Mouse (Mus musculus): ENCODE measurements around the gene Katna1. TPM values are rescaled to one million over a fixed set of nuclear protein-coding genes. Genes with fewer than 3 reads are reported as not detected.

Gene Katna1
- polyA plus RNA-seq, 1 experiment from 2014 or later, result 26.2 TPM

DNA sequence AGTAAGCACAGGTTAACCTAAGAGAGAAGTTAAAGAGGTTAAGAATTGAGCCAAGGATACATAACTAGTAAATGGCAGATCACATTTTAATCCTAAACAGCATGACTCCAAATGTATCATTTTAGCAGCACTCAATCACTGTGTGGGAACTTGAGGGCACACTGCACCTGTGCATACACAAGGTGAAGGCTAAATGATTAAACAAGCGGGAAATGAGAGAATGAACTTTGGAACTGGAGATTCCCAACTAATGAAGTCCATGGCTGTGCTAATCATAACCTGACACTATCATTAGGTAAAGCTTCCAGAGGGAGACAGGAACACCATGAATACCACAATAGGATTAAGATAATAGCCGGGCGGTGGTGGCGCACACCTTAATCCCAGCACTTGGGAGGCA is 46.5 kb downstream of the Katna1 start:
- Histone ChIP-seq H3K9me3 (ENCODE audit: control insufficient read depth, low read length) (no peaks in the 10 kb centered on the region), H3K27me3 (replicated peaks; ENCODE audit: control insufficient read depth, insufficient read depth, low read length) (no peaks in the 10 kb centered on the region), H3K4me3 (ENCODE audit: low read length) (no peak overlapping the region), H3K9ac (ENCODE audit: low read depth, low read length) (no peak overlapping the region), H3K36me3 (ENCODE audit: control insufficient read depth, insufficient read depth, low read length) (peaks cover 42% of the 10 kb centered on the region), H3K27ac (ENCODE audit: low read depth, low read length) (no peak overlapping the region), H3K4me2 (ENCODE audit: low read length) (no peak overlapping the region), H3K4me1 (ENCODE audit: control insufficient read depth, insufficient read depth, low read depth, low read length) (no peaks in the 10 kb centered on the region)
- no peak for ATAC-seq
- WGBS, result 95% methylated on average over 4 of the region's 4 CpGs

- Histone ChIP-seq H3K4me3 (ENCODE audit: low read length) (no peak overlapping the region), H3K36me3 (ENCODE audit: control insufficient read depth, insufficient read depth, low read length) (peaks cover 39% of the 10 kb centered on the region), H3K4me2 (ENCODE audit: low read length) (no peak overlapping the region), H3K27ac (ENCODE audit: low read depth, low read length) (no peak overlapping the region), H3K9ac (ENCODE audit: low read depth, low read length) (no peak overlapping the region), H3K9me3 (ENCODE audit: control insufficient read depth, low read length) (no peaks in the 10 kb centered on the region), H3K27me3 (replicated peaks; ENCODE audit: control insufficient read depth, insufficient read depth, low read length) (no peaks in the 10 kb centered on the region), H3K4me1 (ENCODE audit: control insufficient read depth, insufficient read depth, low read depth, low read length) (no peaks in the 10 kb centered on the region)
- ATAC-seq, result no peak
- 90% methylated on average over 1 of the region's 1 CpGs for WGBS
Observed at GRCm38 (mm10) chr10:7772769-7773168, 47.0 kb downstream of the Katna1 start.

GRCm38 (mm10) chr10:7775421-7775820 is 49.6 kb downstream of the Katna1 start:
- H3K4me2 ChIP-seq (ENCODE audit: low read length), result no peak overlapping the region
- ATAC-seq, result no peak
- H3K4me3 ChIP-seq (ENCODE audit: low read length), result no peak overlapping the region
- 94% methylated on average over 8 of the region's 8 CpGs for WGBS
- H3K9me3 ChIP-seq (ENCODE audit: control insufficient read depth, low read length), result no peaks in the 10 kb centered on the region
- H3K27me3 ChIP-seq (replicated peaks; ENCODE audit: control insufficient read depth, insufficient read depth, low read length), result no peaks in the 10 kb centered on the region
- H3K9ac ChIP-seq (ENCODE audit: low read depth, low read length), result no peak overlapping the region
- H3K27ac ChIP-seq (ENCODE audit: low read depth, low read length), result no peak overlapping the region
- H3K4me1 ChIP-seq (ENCODE audit: control insufficient read depth, insufficient read depth, low read depth, low read length), result 0 out of 2 replicates have a peak, but pooled peaks cover 3% of the 10 kb centered on the region
- H3K36me3 ChIP-seq (ENCODE audit: control insufficient read depth, insufficient read depth, low read length), result peaks cover 29% of the 10 kb centered on the region

DNA sequence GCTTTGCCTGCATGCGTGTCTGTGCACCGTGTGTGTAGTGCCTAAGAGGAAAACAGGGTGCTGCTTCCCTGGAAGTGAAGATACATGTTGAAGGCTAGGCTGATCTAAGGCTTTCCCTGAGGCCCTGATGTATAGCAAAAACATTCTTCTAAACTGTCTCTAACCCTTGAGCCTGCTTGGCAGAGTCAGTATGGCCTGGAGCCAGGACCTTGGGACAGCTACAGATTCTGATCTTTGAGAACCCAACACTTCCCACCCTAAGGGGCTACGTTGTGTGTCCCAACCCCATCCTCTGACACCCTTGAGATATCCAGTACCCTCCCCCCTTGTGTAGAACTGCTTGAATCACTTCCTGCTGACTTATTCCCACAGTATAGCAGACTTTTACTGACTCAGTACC is 52.6 kb downstream of the Katna1 start:
- peaks cover 14% of the 10 kb centered on the region for H3K36me3 ChIP-seq (ENCODE audit: control insufficient read depth, insufficient read depth, low read length)
- H3K27ac ChIP-seq (ENCODE audit: low read depth, low read length), result no peak overlapping the region
- peaks cover 6% of the 10 kb centered on the region; the same call in 1 of the 2 replicates for H3K4me1 ChIP-seq (ENCODE audit: control insufficient read depth, insufficient read depth, low read depth, low read length)
- H3K9me3 ChIP-seq (ENCODE audit: control insufficient read depth, low read length), result no peaks in the 10 kb centered on the region
- 99% methylated on average over 3 of the region's 3 CpGs for WGBS
- no peaks in the 10 kb centered on the region for H3K27me3 ChIP-seq (replicated peaks; ENCODE audit: control insufficient read depth, insufficient read depth, low read length)
- no peak overlapping the region for H3K9ac ChIP-seq (ENCODE audit: low read depth, low read length)
- H3K4me3 ChIP-seq (ENCODE audit: low read length), result no peak overlapping the region
- H3K4me2 ChIP-seq (ENCODE audit: low read length), result no peak overlapping the region
- no peak for ATAC-seq

DNA sequence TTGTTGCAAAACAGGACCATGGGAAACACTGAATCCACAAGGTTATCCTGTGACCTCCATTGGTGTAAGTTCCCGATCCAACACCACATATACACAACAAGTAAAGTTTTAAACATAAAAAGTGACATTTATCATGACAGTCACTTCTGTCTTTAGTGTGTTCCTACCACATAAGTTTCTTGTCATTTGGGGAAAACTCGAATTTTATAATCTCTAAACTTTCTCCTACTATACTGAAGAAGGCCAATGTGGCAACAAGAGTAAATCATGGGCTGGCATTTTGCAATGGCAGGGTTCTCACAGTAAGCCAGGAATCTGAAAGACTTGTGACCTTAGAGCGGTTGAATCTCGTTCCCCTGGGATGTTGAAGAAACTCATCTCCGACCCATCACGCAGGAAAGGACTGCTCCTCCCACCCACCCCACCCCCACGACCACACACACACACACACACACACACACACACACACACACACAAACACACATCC is 54.0 kb downstream of the Katna1 start:
- 22% methylated on average over 7 of the region's 7 CpGs for WGBS
- Histone ChIP-seq H3K27ac (ENCODE audit: low read depth, low read length) (no peak overlapping the region), H3K9ac (ENCODE audit: low read depth, low read length) (peak overlapping the region; percentile 95), H3K9me3 (ENCODE audit: control insufficient read depth, low read length) (no peaks in the 10 kb centered on the region), H3K4me1 (ENCODE audit: control insufficient read depth, insufficient read depth, low read depth, low read length) (peaks cover 6% of the 10 kb centered on the region; the same call in 1 of the 2 replicates), H3K4me3 (ENCODE audit: low read length) (peak overlapping the region; percentile 100), H3K36me3 (ENCODE audit: control insufficient read depth, insufficient read depth, low read length) (peaks cover 6% of the 10 kb centered on the region), H3K4me2 (ENCODE audit: low read length) (peak overlapping the region; percentile 79), H3K27me3 (replicated peaks; ENCODE audit: control insufficient read depth, insufficient read depth, low read length) (no peaks in the 10 kb centered on the region)
- peak; percentile 5; the same call in 1 of the 2 replicates for ATAC-seq

- H3K27ac ChIP-seq (ENCODE audit: low read depth, low read length), result peak overlapping the region; percentile 80
- ATAC-seq, result peak; percentile 93
- peaks cover 5% of the 10 kb centered on the region for H3K36me3 ChIP-seq (ENCODE audit: control insufficient read depth, insufficient read depth, low read length)
- H3K4me1 ChIP-seq (ENCODE audit: control insufficient read depth, insufficient read depth, low read depth, low read length), result peaks cover 6% of the 10 kb centered on the region; the same call in 1 of the 2 replicates
- no peaks in the 10 kb centered on the region for H3K9me3 ChIP-seq (ENCODE audit: control insufficient read depth, low read length)
- H3K4me3 ChIP-seq (ENCODE audit: low read length), result peak overlapping the region; percentile 100
- WGBS, result under 1% methylated on average over 44 of the region's 77 CpGs
- H3K9ac ChIP-seq (ENCODE audit: low read depth, low read length), result peak overlapping the region; percentile 95
- no peaks in the 10 kb centered on the region for H3K27me3 ChIP-seq (replicated peaks; ENCODE audit: control insufficient read depth, insufficient read depth, low read length)
- H3K4me2 ChIP-seq (ENCODE audit: low read length), result peak overlapping the region; percentile 79
Observed at GRCm38 (mm10) chr10:7780238-7781176, 54.7 kb downstream of the Katna1 start.

GRCm38 (mm10) chr10:7781214-7781613 is 55.4 kb downstream of the Katna1 start:
- 53% methylated on average over 3 of the region's 3 CpGs for WGBS
- Histone ChIP-seq H3K4me1 (ENCODE audit: control insufficient read depth, insufficient read depth, low read depth, low read length) (peaks cover 6% of the 10 kb centered on the region; the same call in 1 of the 2 replicates), H3K36me3 (ENCODE audit: control insufficient read depth, insufficient read depth, low read length) (peaks cover 5% of the 10 kb centered on the region), H3K9me3 (ENCODE audit: control insufficient read depth, low read length) (no peaks in the 10 kb centered on the region), H3K9ac (ENCODE audit: low read depth, low read length) (peak overlapping the region; percentile 95), H3K27ac (ENCODE audit: low read depth, low read length) (no peak overlapping the region), H3K4me2 (ENCODE audit: low read length) (peak overlapping the region; percentile 79), H3K4me3 (ENCODE audit: low read length) (peak overlapping the region; percentile 100), H3K27me3 (replicated peaks; ENCODE audit: control insufficient read depth, insufficient read depth, low read length) (no peaks in the 10 kb centered on the region)
- ATAC-seq, result peak; percentile 38

DNA sequence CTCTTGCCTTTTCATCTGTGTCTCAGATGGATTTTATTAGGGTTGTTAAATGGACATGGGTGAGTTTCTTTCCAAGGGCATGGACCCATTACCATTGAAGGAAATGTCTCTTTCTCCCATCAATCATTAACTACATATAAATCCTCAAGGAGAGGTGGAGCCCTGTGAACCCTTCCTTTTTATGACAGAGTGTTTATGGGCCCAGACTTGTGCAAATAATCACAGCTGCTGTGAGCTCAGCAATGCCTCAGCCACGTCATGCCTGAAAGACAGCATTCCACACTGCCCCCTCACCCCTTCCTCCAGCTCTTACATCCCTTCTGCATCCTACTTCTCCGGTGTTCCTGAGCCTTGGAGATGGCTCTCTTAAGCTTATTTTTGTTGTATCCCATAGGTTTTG is 61.5 kb downstream of the Katna1 start:
- Histone ChIP-seq H3K27ac (ENCODE audit: low read depth, low read length) (no peak overlapping the region), H3K4me2 (ENCODE audit: low read length) (no peak overlapping the region), H3K4me3 (ENCODE audit: low read length) (no peak overlapping the region), H3K9me3 (ENCODE audit: control insufficient read depth, low read length) (no peaks in the 10 kb centered on the region), H3K36me3 (ENCODE audit: control insufficient read depth, insufficient read depth, low read length) (peaks cover 4% of the 10 kb centered on the region; the same call in 1 of the 2 replicates), H3K27me3 (replicated peaks; ENCODE audit: control insufficient read depth, insufficient read depth, low read length) (no peaks in the 10 kb centered on the region), H3K4me1 (ENCODE audit: control insufficient read depth, insufficient read depth, low read depth, low read length) (peaks cover 7% of the 10 kb centered on the region), H3K9ac (ENCODE audit: low read depth, low read length) (no peak overlapping the region)
- WGBS, result 46% methylated on average over 2 of the region's 2 CpGs
- ATAC-seq, result no peak

DNA sequence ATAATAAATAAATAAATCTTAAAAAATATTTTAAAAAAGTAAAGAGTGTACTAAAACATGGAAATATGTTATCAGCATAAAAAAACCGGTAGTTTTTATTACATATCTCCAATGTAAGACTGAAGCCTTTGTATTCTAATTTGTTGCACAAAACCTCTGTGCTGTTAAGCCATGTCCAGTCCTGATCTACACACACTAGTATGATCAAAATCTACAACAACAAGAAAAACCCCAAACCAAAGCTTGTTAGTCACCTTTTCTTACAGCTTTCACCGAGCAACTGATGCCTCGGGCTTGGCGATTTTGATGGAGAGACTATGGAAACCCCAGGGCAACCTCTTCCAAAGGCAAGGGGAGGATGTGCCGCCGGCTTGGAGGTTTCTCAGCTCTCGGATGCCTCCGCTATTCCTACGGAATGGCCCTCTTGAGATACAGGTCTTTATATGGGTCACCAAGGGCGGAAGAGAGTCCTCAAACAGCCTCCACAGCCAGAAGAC is 66.5 kb downstream of the Katna1 start:
- Histone ChIP-seq H3K9me3 (ENCODE audit: control insufficient read depth, low read length) (no peaks in the 10 kb centered on the region), H3K27me3 (replicated peaks; ENCODE audit: control insufficient read depth, insufficient read depth, low read length) (no peaks in the 10 kb centered on the region), H3K9ac (ENCODE audit: low read depth, low read length) (peak overlapping the region; percentile 92), H3K4me1 (ENCODE audit: control insufficient read depth, insufficient read depth, low read depth, low read length) (peaks cover 17% of the 10 kb centered on the region), H3K36me3 (ENCODE audit: control insufficient read depth, insufficient read depth, low read length) (peaks cover 10% of the 10 kb centered on the region), H3K4me3 (ENCODE audit: low read length) (peak overlapping the region; percentile 61), H3K4me2 (ENCODE audit: low read length) (peak overlapping the region; percentile 61), H3K27ac (ENCODE audit: low read depth, low read length) (peak overlapping the region; percentile 60; the same call in 1 of the 2 replicates)
- peak; percentile 68 for ATAC-seq
- 0% methylated on average over 10 of the region's 10 CpGs for WGBS

Data from hindbrain, embryonic 16.5 days (tissue).